Mouse (Mus musculus) embryonic facial prominence, embryonic 12.5 days (tissue): Measurements from ENCODE around the gene Hist1h2bj. TPM values are rescaled to one million over a fixed set of nuclear protein-coding genes. Genes with fewer than 3 reads are reported as not detected.
"Not testable (repeated sequence)": the region's sequence is repeated elsewhere in the genome, so short reads cannot be mapped to it uniquely, and the experiment has no call there.

Experiments
- ATAC-seq: fragments of 200-750 bp; cut with Nextera tagmentation; 2 replicates; pipeline ENCODE4 v1.8.0; 2017; ENCODE audit not compliant: insufficient number of reproducible peaks, insufficient read depth, low FRiP score, low TSS enrichment
- H3K27ac ChIP-seq: fragments of 300-500 bp; sonication (generic); 2 replicates; pipeline ENCODE4 v1.5.1; 2016; ENCODE audit warnings: mild to moderate bottlenecking
- H3K27me3 ChIP-seq: fragments of 300-500 bp; sonication (generic); 2 replicates; pipeline ENCODE4 v1.6.1; 2016; ENCODE audit warnings: mild to moderate bottlenecking, moderate library complexity
- H3K36me3 ChIP-seq: fragments of 300-500 bp; sonication (generic); 2 replicates; pipeline ENCODE4 v1.6.1; 2016; ENCODE audit warnings: mild to moderate bottlenecking
- H3K4me1 ChIP-seq: fragments of 300-500 bp; sonication (generic); 2 replicates; pipeline ENCODE4 v1.6.1; 2016
- H3K4me2 ChIP-seq: fragments of 300-500 bp; sonication (generic); replicated peaks from 2 replicates; pipeline ENCODE4 v1.6.1; 2016; ENCODE audit warnings: mild to moderate bottlenecking, moderate library complexity
- H3K4me3 ChIP-seq: fragments of 300-500 bp; sonication (generic); 2 replicates; pipeline ENCODE4 v1.5.1; 2016; ENCODE audit warnings: mild to moderate bottlenecking
- H3K9ac ChIP-seq: fragments of 300-500 bp; sonication (generic); 2 replicates; pipeline ENCODE4 v1.6.1; 2016; ENCODE audit warnings: mild to moderate bottlenecking, moderate library complexity
- H3K9me3 ChIP-seq: fragments of 300-500 bp; sonication (generic); 2 replicates; pipeline ENCODE4 v1.6.1; 2016; ENCODE audit warnings: mild to moderate bottlenecking, moderate library complexity
- WGBS: fragments of 180-500 bp; shearing (Covaris S2); methylation state at CpG from one replicate; pipeline ENCODE4 v1.1.7; 2016; 5-methylcytosine and 5-hydroxymethylcytosine counted together
- microRNA-seq: library from miRNA; unstranded; fragments of <30 nt; microRNA quantifications from one replicate; pipeline ENCODE4, GENCODE M21; 2017
- polyA plus RNA-seq: library from polyadenylated mRNA; unstranded; fragments of >200 nt; fragmentation: Nextera tagmentation; extraction: Ambion mirVana; gene quantifications from 2 replicates; pipeline ENCODE4 v1.2.1, GENCODE M21; 2016

The Hist1h2bj gene
- polyA plus RNA-seq, 1 experiment from 2014 or later: 15.2 TPM

- not testable (repeated sequence) for H3K4me1 ChIP-seq, H3K9ac ChIP-seq, H3K4me3 ChIP-seq, H3K27me3 ChIP-seq, H3K4me2 ChIP-seq, H3K9me3 ChIP-seq, ATAC-seq, H3K27ac ChIP-seq, H3K36me3 ChIP-seq
- 86% methylated on average over 1 of the region's 1 CpGs for WGBS
These were observed 41.1 kb downstream of the Hist1h2bj start, which contains the start of gene Vmn1r188 for GRCm38 (mm10) chr13:22084140-22084539. Vmn1r188 (plus strand) TSS chr13:22084440.

Small RNA genes within 50 kb of the gene (microRNA-seq; reads per million reads assigned to microRNA genes)
- gene Gm26300 (not detected), gene Gm44390 (not detected), gene Gm44486 (not detected)

Other genes with a start within 250 kb of the Hist1h2bj start
- 35.6 and 40.3 TPM in 2 replicates for gene Hist1h2bq, start 233.0 kb upstream of the Hist1h2bj start, polyA plus RNA-seq
- gene Hist1h2ao, start 232.7 kb upstream of the Hist1h2bj start, polyA plus RNA-seq: not detected in 2 replicates
- gene Hist1h4m, start 231.5 kb upstream of the Hist1h2bj start, polyA plus RNA-seq: not detected in 2 replicates
- 18.0 and 19.5 TPM in 2 replicates for gene Hist1h4n, start 211.0 kb upstream of the Hist1h2bj start, polyA plus RNA-seq
- gene Hist1h2ap, start 209.7 kb upstream of the Hist1h2bj start, polyA plus RNA-seq: 4,825 and 4,891 TPM in 2 replicates
- gene Hist1h2br, start 209.5 kb upstream of the Hist1h2bj start, polyA plus RNA-seq: 34.0 and 43.6 TPM in 2 replicates
- gene Zfp184, start 98.1 kb upstream of the Hist1h2bj start, polyA plus RNA-seq: 21.7 and 23.6 TPM in 2 replicates
- gene Pom121l2, start 62.0 kb upstream of the Hist1h2bj start, polyA plus RNA-seq: 0.33 TPM in 1 of 2 replicates, not detected in the other
- gene Prss16, start 33.5 kb upstream of the Hist1h2bj start, polyA plus RNA-seq: 0.69 and 0.95 TPM in 2 replicates
- gene Hist1h2ah, start 7.6 kb upstream of the Hist1h2bj start, polyA plus RNA-seq: 8.0 and 8.3 TPM in 2 replicates
- gene Hist1h2bk, start 7.3 kb upstream of the Hist1h2bj start, polyA plus RNA-seq: 19.4 and 20.1 TPM in 2 replicates
- 26.8 and 29.2 TPM in 2 replicates for gene Hist1h4i, start 1.9 kb upstream of the Hist1h2bj start, polyA plus RNA-seq
- 117 and 124 TPM in 2 replicates for gene Hist1h2ag, start 270 bp upstream of the Hist1h2bj start, polyA plus RNA-seq
- not detected in 2 replicates for gene Vmn1r188, start 41.2 kb downstream of the Hist1h2bj start, polyA plus RNA-seq
- not detected in 2 replicates for gene Vmn1r189, start 62.6 kb downstream of the Hist1h2bj start, polyA plus RNA-seq
- gene Vmn1r191, start 140.8 kb downstream of the Hist1h2bj start, polyA plus RNA-seq: not detected in 2 replicates
- gene Vmn1r192, start 147.9 kb downstream of the Hist1h2bj start, polyA plus RNA-seq: not detected in 2 replicates
- gene Vmn1r193, start 179.9 kb downstream of the Hist1h2bj start, polyA plus RNA-seq: not detected in 2 replicates
- gene Vmn1r194, start 201.0 kb downstream of the Hist1h2bj start, polyA plus RNA-seq: not detected in 2 replicates
- not detected in 2 replicates for gene Vmn1r195, start 227.3 kb downstream of the Hist1h2bj start, polyA plus RNA-seq
- not detected in 2 replicates for gene Vmn1r196, start 246.7 kb downstream of the Hist1h2bj start, polyA plus RNA-seq